Mouse (Mus musculus): ENCODE data around the gene Tmem43. TPM values are rescaled to one million over a fixed set of nuclear protein-coding genes. Genes with fewer than 3 reads are reported as not detected.

Gene Tmem43
- polyA plus RNA-seq, 1 experiment: 71.1 TPM

- Histone ChIP-seq H3K27me3 (ENCODE audit: control insufficient read depth, insufficient read depth, low read length) (no peaks in the 10 kb centered on the region), H3K4me3 (ENCODE audit: control insufficient read depth, insufficient read depth, low read length) (peak overlapping the region; percentile 82), H3K27ac (ENCODE audit: control insufficient read depth, insufficient read depth, low read length) (no peak overlapping the region), H3K4me1 (replicated peaks; ENCODE audit: control insufficient read depth, insufficient read depth, low read length) (peaks cover 17% of the 10 kb centered on the region), H3K36me3 (ENCODE audit: control insufficient read depth, insufficient read depth, low read length) (peaks cover 12% of the 10 kb centered on the region)
- peak; percentile 16 for DNase-seq
- TF ChIP-seq POLR2A (IDR thresholded peaks at IDR 0.05; ENCODE audit: control insufficient read depth, extremely low read depth, insufficient read depth, low read length, poor library complexity) (no peak), CTCF (IDR thresholded peaks at IDR 0.05; ENCODE audit: borderline replicate concordance, control insufficient read depth, extremely low read depth, insufficient read depth, low read length, poor library complexity) (no peak)
- WGBS: 5% methylated on average over 10 of the region's 10 CpGs
These were observed 41.3 kb downstream of the Tmem43 start for GRCm38 (mm10) chr6:91514737-91515362.

GRCm38 (mm10) chr6:91515545-91516449 lies 42.3 kb downstream of the Tmem43 start, which contains the start of the genes Xpc and Lsm3:
TSS of gene Xpc (minus strand) at chr6:91515888.
TSS of gene Lsm3 (plus strand) at chr6:91515928.
- H3K36me3 ChIP-seq (ENCODE audit: control insufficient read depth, insufficient read depth, low read length): peaks cover 21% of the 10 kb centered on the region
- peak within 1 kb of the TSS; percentile 37; the same call in 1 of the 2 replicates for H3K27ac ChIP-seq (ENCODE audit: control insufficient read depth, insufficient read depth, low read length)
- H3K4me3 ChIP-seq (ENCODE audit: control insufficient read depth, insufficient read depth, low read length): peak within 1 kb of the TSS; percentile 90
- H3K27me3 ChIP-seq (ENCODE audit: control insufficient read depth, insufficient read depth, low read length): no peaks in the 10 kb centered on the region
- TF ChIP-seq CTCF (IDR thresholded peaks at IDR 0.05; ENCODE audit: borderline replicate concordance, control insufficient read depth, extremely low read depth, insufficient read depth, low read length, poor library complexity) (peak; percentile 43; the same call in 1 of the 2 replicates), POLR2A (IDR thresholded peaks at IDR 0.05; ENCODE audit: control insufficient read depth, extremely low read depth, insufficient read depth, low read length, poor library complexity) (peak; percentile 84)
- under 1% methylated on average over 80 of the region's 80 CpGs for WGBS
- H3K4me1 ChIP-seq (replicated peaks; ENCODE audit: control insufficient read depth, insufficient read depth, low read length): peaks cover 9% of the 10 kb centered on the region
- DNase-seq: peak; percentile 99

- no peak overlapping the region for H3K27ac ChIP-seq (ENCODE audit: control insufficient read depth, insufficient read depth, low read length)
These were observed 45.0 kb downstream of the Tmem43 start for GRCm38 (mm10) chr6:91518454-91519020.

GRCm38 (mm10) chr6:91522816-91523215 lies 49.3 kb downstream of the Tmem43 start:
- H3K36me3 ChIP-seq (ENCODE audit: control insufficient read depth, insufficient read depth, low read length): peaks cover 46% of the 10 kb centered on the region

More at GRCm38 (mm10) chr6:91518454-91519020, 45.0 kb downstream of the Tmem43 start:
- Histone ChIP-seq H3K4me1 (replicated peaks; ENCODE audit: control insufficient read depth, insufficient read depth, low read length) (peaks cover 9% of the 10 kb centered on the region), H3K4me3 (ENCODE audit: control insufficient read depth, insufficient read depth, low read length) (no peak overlapping the region), H3K36me3 (ENCODE audit: control insufficient read depth, insufficient read depth, low read length) (peaks cover 46% of the 10 kb centered on the region), H3K27me3 (ENCODE audit: control insufficient read depth, insufficient read depth, low read length) (no peaks in the 10 kb centered on the region)
- TF ChIP-seq POLR2A (IDR thresholded peaks at IDR 0.05; ENCODE audit: control insufficient read depth, extremely low read depth, insufficient read depth, low read length, poor library complexity): no peak
- TF ChIP-seq CTCF (IDR thresholded peaks at IDR 0.05; ENCODE audit: borderline replicate concordance, control insufficient read depth, extremely low read depth, insufficient read depth, low read length, poor library complexity): no peak
- no peak for DNase-seq
- WGBS: 62% methylated on average over 7 of the region's 7 CpGs

GRCm38 (mm10) chr6:91525544-91525943 lies 52.0 kb downstream of the Tmem43 start:
- no peak for DNase-seq
- Histone ChIP-seq H3K27me3 (ENCODE audit: control insufficient read depth, insufficient read depth, low read length) (no peaks in the 10 kb centered on the region), H3K36me3 (ENCODE audit: control insufficient read depth, insufficient read depth, low read length) (peaks cover 28% of the 10 kb centered on the region), H3K4me3 (ENCODE audit: control insufficient read depth, insufficient read depth, low read length) (no peak overlapping the region), H3K4me1 (replicated peaks; ENCODE audit: control insufficient read depth, insufficient read depth, low read length) (no peaks in the 10 kb centered on the region), H3K27ac (ENCODE audit: control insufficient read depth, insufficient read depth, low read length) (no peak overlapping the region)
- WGBS: 94% methylated on average over 4 of the region's 4 CpGs
- TF ChIP-seq POLR2A (IDR thresholded peaks at IDR 0.05; ENCODE audit: control insufficient read depth, extremely low read depth, insufficient read depth, low read length, poor library complexity): no peak

More at GRCm38 (mm10) chr6:91522816-91523215, 49.3 kb downstream of the Tmem43 start:
- 96% methylated on average over 5 of the region's 5 CpGs for WGBS
- H3K4me1 ChIP-seq (replicated peaks; ENCODE audit: control insufficient read depth, insufficient read depth, low read length): no peaks in the 10 kb centered on the region
- TF ChIP-seq CTCF (IDR thresholded peaks at IDR 0.05; ENCODE audit: borderline replicate concordance, control insufficient read depth, extremely low read depth, insufficient read depth, low read length, poor library complexity) (no peak), POLR2A (IDR thresholded peaks at IDR 0.05; ENCODE audit: control insufficient read depth, extremely low read depth, insufficient read depth, low read length, poor library complexity) (no peak)
- no peaks in the 10 kb centered on the region for H3K27me3 ChIP-seq (ENCODE audit: control insufficient read depth, insufficient read depth, low read length)
- DNase-seq: no peak
- H3K27ac ChIP-seq (ENCODE audit: control insufficient read depth, insufficient read depth, low read length): no peak overlapping the region
- no peak overlapping the region for H3K4me3 ChIP-seq (ENCODE audit: control insufficient read depth, insufficient read depth, low read length)

- WGBS: 56% methylated on average over 5 of the region's 5 CpGs
- no peak for DNase-seq
- H3K27ac ChIP-seq (ENCODE audit: control insufficient read depth, insufficient read depth, low read length): no peak overlapping the region
These were observed 53.8 kb downstream of the Tmem43 start for GRCm38 (mm10) chr6:91527227-91527860.

More at GRCm38 (mm10) chr6:91527227-91527860, 53.8 kb downstream of the Tmem43 start:
- Histone ChIP-seq H3K4me3 (ENCODE audit: control insufficient read depth, insufficient read depth, low read length) (no peak overlapping the region), H3K36me3 (ENCODE audit: control insufficient read depth, insufficient read depth, low read length) (peaks cover 10% of the 10 kb centered on the region), H3K27me3 (ENCODE audit: control insufficient read depth, insufficient read depth, low read length) (no peaks in the 10 kb centered on the region), H3K4me1 (replicated peaks; ENCODE audit: control insufficient read depth, insufficient read depth, low read length) (no peaks in the 10 kb centered on the region)
- no peak for TF ChIP-seq POLR2A (IDR thresholded peaks at IDR 0.05; ENCODE audit: control insufficient read depth, extremely low read depth, insufficient read depth, low read length, poor library complexity)
- TF ChIP-seq CTCF (IDR thresholded peaks at IDR 0.05; ENCODE audit: borderline replicate concordance, control insufficient read depth, extremely low read depth, insufficient read depth, low read length, poor library complexity): no peak

Data from thymus, adult 2 months (tissue).